Mouse (Mus musculus) thymus, postnatal 4 days (tissue): ENCODE results near the gene Tyms.

Source experiments
- DNase-seq: peaks from one replicate; pipeline ENCODE4 v3.0.0; 2021

Gene Tyms

GRCm38 (mm10) chr5:30072825-30073821 lies at the start of gene Tyms:
Gene Tyms, minus strand, starts transcription at chr5:30073617.
- DNase-seq, result peak; percentile 85

DNA sequence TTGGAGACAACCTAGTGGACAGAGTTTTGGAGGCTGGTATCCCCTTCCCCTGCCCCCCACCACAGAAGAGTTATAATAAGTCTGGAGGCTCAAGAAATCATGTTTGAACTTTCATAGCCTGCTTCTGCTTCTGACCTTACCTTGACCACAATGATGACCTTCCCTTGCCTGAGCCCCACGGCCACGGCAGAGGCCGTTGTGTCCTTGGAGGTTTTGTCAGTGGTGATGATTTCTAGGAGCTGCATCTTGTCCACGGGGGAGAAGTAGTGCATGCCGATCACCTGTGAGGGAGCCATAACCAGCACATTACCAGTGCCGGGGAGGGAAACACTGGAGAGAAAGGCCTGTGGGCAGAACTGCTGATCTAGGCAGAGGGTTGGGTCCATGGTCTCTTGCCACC lies 49.1 kb upstream of the Tyms start:
- no peak for DNase-seq

- no peak for DNase-seq
These were observed 46.7 kb upstream of the Tyms start for GRCm38 (mm10) chr5:30120106-30120505.

- DNase-seq, result no peak
These were observed 45.7 kb upstream of the Tyms start for GRCm38 (mm10) chr5:30119163-30119562.

DNA sequence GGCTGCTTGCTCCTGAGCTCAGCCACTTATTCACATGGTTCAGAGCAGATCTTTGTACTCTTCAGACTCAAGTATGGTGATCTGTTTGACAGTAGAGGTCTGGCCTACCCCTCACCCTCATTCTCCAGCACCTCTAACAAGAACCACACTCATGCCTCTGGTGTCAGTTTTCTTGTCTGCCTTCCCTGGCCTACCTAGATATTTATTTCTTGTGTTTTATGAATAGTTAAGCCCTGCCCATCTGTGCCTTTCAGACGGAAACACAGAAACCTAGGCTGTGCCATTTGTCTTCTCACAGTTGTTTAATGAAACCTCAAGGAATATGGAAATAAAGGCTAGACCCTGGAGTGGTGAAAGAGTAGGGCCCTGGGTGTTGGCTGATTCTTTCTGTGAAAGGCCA lies 44.6 kb upstream of the Tyms start:
- DNase-seq, result no peak

GRCm38 (mm10) chr5:30115718-30116117 lies 42.3 kb upstream of the Tyms start:
- peak; percentile 59 for DNase-seq

DNA sequence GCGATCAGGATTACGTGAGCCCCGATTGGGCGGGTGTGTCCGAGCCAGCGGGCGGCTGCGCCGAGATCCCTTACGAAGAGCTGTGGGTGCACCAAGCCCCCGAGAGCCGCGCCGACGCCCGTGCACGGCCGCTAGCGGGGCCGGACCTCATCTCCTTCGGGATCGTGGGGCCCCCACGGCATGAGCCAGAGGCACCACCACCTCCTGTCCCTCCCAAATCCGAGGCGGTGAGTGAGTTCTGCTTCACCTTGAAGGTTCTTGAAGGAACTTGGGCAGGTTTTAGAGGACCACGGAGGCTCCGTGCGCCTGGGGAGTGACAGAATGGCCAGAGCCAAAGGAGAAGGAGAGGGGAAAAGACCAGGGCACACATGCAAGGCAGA lies 41.3 kb upstream of the Tyms start:
- no peak for DNase-seq

DNA sequence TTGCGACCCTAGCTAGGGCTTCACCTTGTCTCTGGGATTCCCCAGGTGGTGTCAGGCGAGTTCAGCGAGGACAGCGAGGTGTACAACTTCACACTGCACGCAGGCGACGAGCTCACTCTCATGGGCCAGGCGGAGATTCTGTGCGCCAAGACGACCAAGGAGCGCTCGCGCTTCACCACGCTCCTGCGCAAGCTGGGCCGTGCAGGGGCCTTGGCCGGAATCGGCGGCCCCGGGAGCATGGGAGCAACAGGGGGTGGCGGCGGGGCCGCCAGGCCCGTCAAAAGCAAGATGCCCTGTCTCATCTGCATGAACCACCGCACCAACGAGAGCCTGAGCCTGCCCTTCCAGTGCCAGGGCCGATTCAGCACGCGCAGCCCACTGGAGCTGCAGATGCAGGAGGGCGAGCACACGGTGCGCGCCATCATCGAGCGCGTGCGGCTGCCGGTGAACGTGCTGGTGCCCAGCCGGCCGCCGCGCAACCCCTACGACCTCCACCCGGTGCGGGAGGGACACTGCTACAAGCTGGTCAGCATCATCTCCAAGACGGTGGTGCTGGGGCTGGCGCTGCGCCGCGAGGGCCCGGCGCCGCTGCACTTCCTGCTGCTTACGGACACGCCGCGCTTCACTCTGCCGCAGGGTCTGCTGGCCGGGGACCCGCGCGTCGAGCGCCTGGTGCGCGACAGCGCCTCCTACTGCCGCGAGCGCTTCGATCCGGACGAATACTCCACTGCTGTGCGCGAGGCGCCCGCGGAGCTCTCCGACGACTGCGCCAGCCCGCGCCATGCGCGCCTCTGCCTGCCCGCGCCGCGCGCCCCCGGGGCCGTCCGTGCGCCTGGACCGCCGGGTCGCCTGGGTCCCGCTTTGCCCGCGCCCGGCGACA lies 40.7 kb upstream of the Tyms start:
- DNase-seq, result peak; percentile 94

DNA sequence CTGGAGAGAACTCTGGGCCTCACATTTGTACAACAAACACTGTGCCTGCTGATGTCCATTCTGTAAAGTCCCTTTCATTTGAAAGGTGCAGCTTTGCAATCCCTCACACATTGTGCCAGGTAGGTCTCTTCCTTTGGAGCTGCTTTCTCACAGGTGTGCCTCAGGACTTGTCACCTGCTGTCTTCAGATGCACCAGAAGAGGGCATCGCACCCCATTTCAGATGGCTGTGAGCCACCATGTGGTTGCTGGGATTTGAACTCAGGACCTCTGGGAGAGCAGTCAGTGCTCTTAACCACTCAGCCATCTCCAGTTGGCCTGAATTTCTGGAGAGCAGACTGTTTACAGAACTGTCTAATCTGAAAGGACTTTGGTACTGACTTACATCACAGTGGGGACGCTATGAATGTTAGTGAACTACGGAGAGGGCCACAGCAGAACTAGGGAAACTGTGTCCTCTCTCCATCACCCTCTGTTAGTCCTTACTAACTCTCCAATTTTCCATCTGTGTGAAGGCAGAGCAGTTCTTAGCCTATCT lies 39.2 kb upstream of the Tyms start:
- DNase-seq, result peak; percentile 36

GRCm38 (mm10) chr5:30111771-30112170 lies 38.4 kb upstream of the Tyms start:
- no peak for DNase-seq

GRCm38 (mm10) chr5:30111126-30111525 lies 37.7 kb upstream of the Tyms start:
- DNase-seq, result peak; percentile 32

DNA sequence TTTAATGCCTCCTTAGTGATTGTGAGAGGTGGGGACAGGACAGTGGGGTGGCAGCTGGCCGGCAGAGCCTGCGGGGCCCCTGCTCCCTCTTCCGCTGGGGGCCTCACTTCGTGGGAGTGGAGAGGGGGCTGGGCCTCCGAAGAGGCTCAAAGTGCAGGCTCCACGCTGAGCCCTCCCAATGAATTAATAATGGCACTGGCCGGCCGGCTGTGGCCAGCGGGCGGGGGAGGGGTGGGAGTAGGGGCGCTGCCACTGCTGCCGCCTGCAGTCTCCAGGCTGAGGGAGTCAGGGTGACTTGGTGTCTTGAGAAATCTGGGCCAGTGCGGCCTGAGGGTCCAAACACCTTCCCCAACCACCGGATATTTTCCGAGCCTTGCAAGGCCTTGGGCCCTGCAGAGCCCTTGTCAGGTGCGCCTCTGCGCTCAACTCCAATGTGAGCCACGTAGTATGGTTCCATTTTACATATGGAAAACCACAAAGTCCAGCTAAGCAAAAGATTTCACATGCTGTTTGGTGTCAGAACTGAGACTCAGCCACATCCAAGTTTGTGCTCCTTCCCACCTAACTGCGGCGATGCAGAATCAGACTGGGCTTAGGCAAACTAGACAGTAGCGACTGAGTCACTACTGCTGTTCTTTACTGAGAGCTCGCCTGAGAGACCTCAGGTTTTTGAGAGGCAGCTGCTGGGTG lies 37.1 kb upstream of the Tyms start:
- DNase-seq, result no peak

- DNase-seq, result no peak
These were observed 36.5 kb upstream of the Tyms start for GRCm38 (mm10) chr5:30109899-30110298.

GRCm38 (mm10) chr5:30108233-30108632 lies 34.8 kb upstream of the Tyms start:
- no peak for DNase-seq

- no peak for DNase-seq
These were observed 34.2 kb upstream of the Tyms start for GRCm38 (mm10) chr5:30107611-30108041.

- DNase-seq, result no peak
These were observed 33.8 kb upstream of the Tyms start for GRCm38 (mm10) chr5:30107186-30107585.

GRCm38 (mm10) chr5:30106756-30107155 lies 33.3 kb upstream of the Tyms start:
- no peak for DNase-seq

- no peak for DNase-seq
These were observed 32.4 kb upstream of the Tyms start, which contains the start of gene 3110082J24Rik for GRCm38 (mm10) chr5:30105668-30106300. Gene 3110082J24Rik, minus strand, starts transcription at chr5:30106086.

DNA sequence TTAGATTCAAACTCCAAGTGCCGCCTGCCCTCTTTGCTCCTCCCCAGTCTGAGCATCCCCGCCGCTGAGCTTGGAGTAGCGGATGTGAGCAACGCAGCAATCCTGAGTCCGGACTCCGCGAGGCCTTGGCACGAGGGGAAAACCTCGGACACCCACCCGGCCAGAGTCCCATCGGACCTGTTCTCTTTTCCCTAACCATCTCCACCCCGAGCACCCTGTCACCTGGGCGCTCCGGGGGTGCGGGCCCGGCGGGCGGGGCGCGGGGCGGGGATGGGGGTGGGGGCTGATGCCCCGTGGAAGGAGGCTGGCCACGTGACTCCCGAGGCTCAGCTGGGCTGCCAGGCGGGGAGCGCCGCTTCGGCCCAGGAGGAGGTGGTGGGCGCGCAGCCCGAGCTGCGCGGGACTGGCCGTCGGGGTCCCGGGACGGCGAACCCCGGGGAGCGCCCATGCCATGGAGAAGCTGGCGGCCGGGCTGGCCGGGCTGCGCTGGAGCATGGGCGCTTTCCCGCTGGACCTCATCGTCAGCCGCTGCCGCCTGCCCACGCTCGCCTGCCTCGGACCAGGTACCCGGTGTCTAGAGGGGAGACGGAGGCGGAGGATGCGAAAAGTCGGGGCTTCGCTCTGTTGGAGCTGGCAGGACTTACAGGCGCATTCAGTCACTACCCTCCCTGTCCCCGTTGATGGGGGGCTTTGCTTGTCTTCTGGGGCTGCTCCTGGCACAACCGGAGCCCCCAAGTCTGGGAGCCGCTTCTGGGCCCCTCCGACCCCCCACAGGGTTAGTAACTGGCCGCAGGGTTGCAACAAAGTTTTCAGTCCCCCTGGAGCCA lies 31.6 kb upstream of the Tyms start, which contains the start of gene Garem2:
Gene Garem2 (plus strand): TSS at position 321 of the 827 bp plus-strand sequence.
- peak; percentile 29 for DNase-seq

GRCm38 (mm10) chr5:30104339-30104738 lies 30.9 kb upstream of the Tyms start:
- peak; percentile 72 for DNase-seq

GRCm38 (mm10) chr5:30103340-30103739 lies 29.9 kb upstream of the Tyms start:
- no peak for DNase-seq
